Mouse (Mus musculus): ENCODE measurements at regions not wholly inside any gene's neighbourhood (a gene's known extent, or its start where the extent isn't known, plus 50 kb on each side); places are given as distances from the start of the nearest gene placed in this dataset.

GRCm38 (mm10) chr7:115371143-115371542, 627.6 kb downstream of the Insc start:
- Histone ChIP-seq H3K9ac (ENCODE audit: insufficient read depth, low read depth) (no peak overlapping the region), H3K4me3 (replicated peaks in 1 of 3; ENCODE audit: low read depth in 2 of 3, low read length in 2 of 3, poor library complexity in 1 of 3) (no peak overlapping the region), H3K9me3 (replicated peaks; ENCODE audit: low read length) (no peaks in the 10 kb centered on the region), H3K27me3 (replicated peaks) (no peaks in the 10 kb centered on the region), H3K4me2 (ENCODE audit: insufficient read depth, low read depth, poor library complexity, severe bottlenecking) (no peak overlapping the region), H3K79me2 (replicated peaks; ENCODE audit: control insufficient read depth, extremely low read depth, insufficient read depth, poor library complexity, severe bottlenecking) (no peaks in the 10 kb centered on the region), H3K27ac (ENCODE audit: insufficient read depth, low read depth) (no peak overlapping the region), H3K36me3 (replicated peaks in 1 of 2; ENCODE audit: control insufficient read depth in 1 of 2, insufficient read depth in 1 of 2, low read length in 1 of 2) (no peaks in the 10 kb centered on the region), H3K4me1 (ENCODE audit: control insufficient read depth in 1 of 2, insufficient read depth in 2 of 2) (no peaks in the 10 kb centered on the region)
- DNase-seq (ENCODE audit: extremely low read depth), result no peak
- dilution Hi-C loops (cut with MboI; ENCODE audit: extremely low pct_ligation_motif_present, extremely low pct_unique_long_range_greater_than_20kb, low sequenced_read_pairs) (no loop called here), in situ Hi-C loops (cut with MboI; ENCODE audit: low pct_ligation_motif_present, low pct_unique_long_range_greater_than_20kb, low sequenced_read_pairs) (no loop called here)
- no peak for TF ChIP-seq E2F4 (IDR thresholded peaks at IDR 0.05; ENCODE audit: insufficient replicate concordance, low read depth, low read length)
- TF ChIP-seq POLR2AphosphoS2 (IDR thresholded peaks at IDR 0.05; ENCODE audit: low read depth, low read length), result no peak
- TF ChIP-seq KAT2A (IDR thresholded peaks at IDR 0.05; ENCODE audit: insufficient replicate concordance, low read length), result no peak
- no peak for TF ChIP-seq ETS1 (conservative IDR thresholded peaks at IDR 0.05; ENCODE audit: low read depth, low read length)
- no peak for TF ChIP-seq USF1 (IDR thresholded peaks at IDR 0.05; ENCODE audit: low read depth, low read length)
- TF ChIP-seq CHD1 (IDR thresholded peaks at IDR 0.05; ENCODE audit: low read depth, low read length), result no peak
- TF ChIP-seq PAX5 (IDR thresholded peaks at IDR 0.05; ENCODE audit: low read length), result no peak
- TF ChIP-seq HCFC1 (IDR thresholded peaks at IDR 0.05; ENCODE audit: low read depth, low read length), result no peak
- TF ChIP-seq NELFE (IDR thresholded peaks at IDR 0.05; ENCODE audit: low read depth, low read length), result no peak

- Histone ChIP-seq H3K9ac (ENCODE audit: insufficient read depth, low read depth) (no peak overlapping the region), H3K36me3 (replicated peaks in 1 of 2; ENCODE audit: control insufficient read depth in 1 of 2, insufficient read depth in 1 of 2, low read length in 1 of 2) (no peaks in the 10 kb centered on the region), H3K27ac (ENCODE audit: insufficient read depth, low read depth) (no peak overlapping the region), H3K4me1 (ENCODE audit: control insufficient read depth in 1 of 2, insufficient read depth in 2 of 2) (no peaks in the 10 kb centered on the region), H3K27me3 (replicated peaks) (no peaks in the 10 kb centered on the region), H3K79me2 (replicated peaks; ENCODE audit: control insufficient read depth, extremely low read depth, insufficient read depth, poor library complexity, severe bottlenecking) (no peaks in the 10 kb centered on the region), H3K4me3 (replicated peaks in 1 of 3; ENCODE audit: low read depth in 2 of 3, low read length in 2 of 3, poor library complexity in 1 of 3) (no peak overlapping the region), H3K4me2 (ENCODE audit: insufficient read depth, low read depth, poor library complexity, severe bottlenecking) (no peak overlapping the region), H3K9me3 (replicated peaks; ENCODE audit: low read length) (no peaks in the 10 kb centered on the region)
- dilution Hi-C loops (cut with MboI; ENCODE audit: extremely low pct_ligation_motif_present, extremely low pct_unique_long_range_greater_than_20kb, low sequenced_read_pairs), result no loop called here
- TF ChIP-seq KAT2A (IDR thresholded peaks at IDR 0.05; ENCODE audit: insufficient replicate concordance, low read length) (no peak), ETS1 (conservative IDR thresholded peaks at IDR 0.05; ENCODE audit: low read depth, low read length) (no peak), MYC (IDR thresholded peaks at IDR 0.05; ENCODE audit: low read depth, low read length) (no peak), CHD1 (IDR thresholded peaks at IDR 0.05; ENCODE audit: low read depth, low read length) (no peak), USF2 (conservative IDR thresholded peaks at IDR 0.05; ENCODE audit: low read depth, low read length) (no peak), MAZ (IDR thresholded peaks at IDR 0.05; ENCODE audit: low read depth, low read length) (no peak), MEF2A (IDR thresholded peaks at IDR 0.05; ENCODE audit: borderline replicate concordance, low read depth, low read length) (no peak), POLR2A (IDR thresholded peaks at IDR 0.05; ENCODE audit: low read depth, low read length) (no peak), JUN (IDR thresholded peaks at IDR 0.05; ENCODE audit: insufficient read depth, low read depth, low read length) (no peak), NRF1 (IDR thresholded peaks at IDR 0.05; ENCODE audit: low read depth, low read length) (no peak), HCFC1 (IDR thresholded peaks at IDR 0.05; ENCODE audit: low read depth, low read length) (no peak), EP300 (IDR thresholded peaks at IDR 0.05; ENCODE audit: low read length) (no peak), MAFK (IDR thresholded peaks at IDR 0.05; ENCODE audit: insufficient replicate concordance, low read length) (no peak), TCF12 (IDR thresholded peaks at IDR 0.05; ENCODE audit: low read depth, low read length) (no peak), RCOR1 (conservative IDR thresholded peaks at IDR 0.05; ENCODE audit: low read depth, low read length) (no peak), ZMIZ1 (IDR thresholded peaks at IDR 0.05; ENCODE audit: low read depth, low read length) (no peak), PAX5 (IDR thresholded peaks at IDR 0.05; ENCODE audit: low read length) (no peak), ZNF384 (IDR thresholded peaks at IDR 0.05; ENCODE audit: low read depth, low read length) (no peak), CTCF (conservative IDR thresholded peaks at IDR 0.05 in 1 of 2, IDR thresholded peaks at IDR 0.05 in 1 of 2; ENCODE audit: low read depth in 2 of 2, low read length in 2 of 2) (no peak), E2F4 (IDR thresholded peaks at IDR 0.05; ENCODE audit: insufficient replicate concordance, low read depth, low read length) (no peak)
- in situ Hi-C loops (cut with MboI; ENCODE audit: low pct_ligation_motif_present, low pct_unique_long_range_greater_than_20kb, low sequenced_read_pairs), result no loop called here
- no peak for DNase-seq (ENCODE audit: extremely low read depth)
Observed at GRCm38 (mm10) chr7:115372921-115373320, 629.4 kb downstream of the Insc start.

Measured in CH12.LX (cell line).